Mouse (Mus musculus) lung, embryonic 15.5 days (tissue): ENCODE results near the gene Anks1b. TPM values are rescaled to one million over a fixed set of nuclear protein-coding genes. Genes with fewer than 3 reads are reported as not detected.

Experiments used
- ATAC-seq: fragments of 200-750 bp; cut with Nextera tagmentation; 2 replicates; pipeline ENCODE4 v1.8.0; 2017; ENCODE audit warnings: moderate number of reproducible peaks, borderline replicate concordance; ENCODE audit not compliant: low FRiP score, low TSS enrichment; ENCODE audit errors: extremely low read depth
- H3K27ac ChIP-seq: fragments of 300-500 bp; sonication (generic); 2 replicates; pipeline ENCODE4 v1.5.1; 2015; ENCODE audit warnings: moderate library complexity, mild to moderate bottlenecking, inconsistent platforms
- H3K27me3 ChIP-seq: fragments of 300-500 bp; sonication (generic); 2 replicates; pipeline ENCODE4 v1.6.1; 2015; ENCODE audit warnings: inconsistent platforms
- H3K36me3 ChIP-seq: fragments of 300-500 bp; sonication (generic); 2 replicates; pipeline ENCODE4 v1.6.1; 2015; ENCODE audit warnings: inconsistent platforms
- H3K4me1 ChIP-seq: fragments of 300-500 bp; sonication (generic); 2 replicates; pipeline ENCODE4 v1.6.1; 2015; ENCODE audit warnings: inconsistent platforms
- H3K4me2 ChIP-seq: fragments of 300-500 bp; sonication (generic); 2 replicates; pipeline ENCODE4 v1.6.1; 2015; ENCODE audit warnings: inconsistent platforms, mild to moderate bottlenecking, moderate library complexity
- H3K4me3 ChIP-seq: fragments of 300-500 bp; sonication (generic); 2 replicates; pipeline ENCODE4 v1.5.1; 2015; ENCODE audit warnings: mild to moderate bottlenecking, inconsistent platforms
- H3K9ac ChIP-seq: fragments of 300-500 bp; sonication (generic); 2 replicates; pipeline ENCODE4 v1.6.1; 2015; ENCODE audit warnings: inconsistent platforms
- H3K9me3 ChIP-seq: fragments of 300-500 bp; sonication (generic); 2 replicates; pipeline ENCODE4 v1.6.1; 2016; ENCODE audit warnings: inconsistent platforms
- WGBS: fragments of 180-500 bp; shearing (Covaris S2); methylation state at CpG from one replicate; pipeline ENCODE4 v1.1.7; 2015; 5-methylcytosine and 5-hydroxymethylcytosine counted together
- polyA plus RNA-seq: library from polyadenylated mRNA; unstranded; fragments of >200 nt; fragmentation: Nextera tagmentation; extraction: Ambion mirVana; gene quantifications from 2 replicates; pipeline ENCODE4 v1.2.1, GENCODE M21; 2015

Gene Anks1b
- polyA plus RNA-seq, 1 experiment from 2014 or later: 0.47 TPM

- no peak overlapping the region for H3K27ac ChIP-seq
- H3K9me3 ChIP-seq: no peaks in the 10 kb centered on the region
- H3K36me3 ChIP-seq: no peaks in the 10 kb centered on the region
- H3K4me3 ChIP-seq: no peak overlapping the region
- no peak overlapping the region for H3K9ac ChIP-seq
- WGBS: 57% methylated on average over 9 of the region's 9 CpGs
- H3K4me2 ChIP-seq: no peak overlapping the region
- no peaks in the 10 kb centered on the region for H3K4me1 ChIP-seq
- H3K27me3 ChIP-seq: no peaks in the 10 kb centered on the region
- ATAC-seq: no peak
Measured at GRCm38 (mm10) chr10:90431974-90432373, 558.7 kb downstream of the Anks1b start.

DNA sequence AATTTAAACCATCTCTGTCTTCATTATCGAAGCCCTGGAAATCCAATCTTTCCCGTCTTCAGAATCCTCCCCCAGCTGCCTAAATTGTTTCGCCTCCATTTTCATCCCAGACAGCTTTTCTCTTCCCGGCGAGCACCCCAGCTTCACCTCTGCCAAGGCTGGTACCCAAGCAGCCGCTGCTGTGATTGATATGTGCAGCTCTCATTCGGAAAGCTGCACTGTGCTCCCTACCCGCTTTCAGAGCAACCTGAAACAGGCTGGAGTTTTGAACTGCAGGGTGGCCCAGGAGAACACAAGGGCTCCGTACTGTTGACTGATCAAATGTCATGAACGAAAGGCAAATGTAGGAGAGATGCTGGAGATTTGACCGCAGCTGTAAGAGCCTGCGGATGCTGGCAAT is 559.2 kb downstream of the Anks1b start:
- no peaks in the 10 kb centered on the region for H3K4me1 ChIP-seq
- H3K36me3 ChIP-seq: no peaks in the 10 kb centered on the region
- no peaks in the 10 kb centered on the region for H3K9me3 ChIP-seq
- H3K4me2 ChIP-seq: no peak overlapping the region
- H3K27me3 ChIP-seq: no peaks in the 10 kb centered on the region
- H3K9ac ChIP-seq: no peak overlapping the region
- 66% methylated on average over 12 of the region's 12 CpGs for WGBS
- no peak overlapping the region for H3K4me3 ChIP-seq
- H3K27ac ChIP-seq: no peak overlapping the region
- no peak for ATAC-seq

- Histone ChIP-seq H3K27ac (no peak overlapping the region), H3K9me3 (no peaks in the 10 kb centered on the region), H3K4me3 (no peak overlapping the region), H3K27me3 (no peaks in the 10 kb centered on the region), H3K4me1 (no peaks in the 10 kb centered on the region), H3K9ac (no peak overlapping the region), H3K36me3 (no peaks in the 10 kb centered on the region), H3K4me2 (no peak overlapping the region)
- WGBS: 81% methylated on average over 4 of the region's 4 CpGs
- ATAC-seq: no peak
Measured at GRCm38 (mm10) chr10:90441036-90441435, 567.7 kb downstream of the Anks1b start.

DNA sequence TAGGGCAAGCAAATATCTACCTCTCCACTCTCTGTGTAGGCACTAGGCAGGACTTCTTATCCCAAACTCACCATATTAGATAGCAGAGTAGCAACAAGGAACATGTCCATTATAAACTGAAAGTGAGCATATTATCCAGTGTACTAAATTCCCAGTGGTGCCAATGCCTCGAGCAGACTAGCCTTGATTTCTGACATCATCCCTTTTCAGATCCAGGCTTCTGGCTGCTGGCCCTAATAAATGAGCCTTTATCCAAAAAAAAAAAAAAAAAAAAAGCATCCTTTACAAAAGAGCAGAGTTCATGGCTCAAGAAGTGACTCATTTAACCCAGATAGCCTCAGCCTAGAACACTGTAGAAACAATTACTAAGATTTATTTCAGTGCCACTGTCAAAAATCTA is 568.3 kb downstream of the Anks1b start:
- no peak overlapping the region for H3K27ac ChIP-seq
- H3K4me3 ChIP-seq: no peak overlapping the region
- no peaks in the 10 kb centered on the region for H3K27me3 ChIP-seq
- no peaks in the 10 kb centered on the region for H3K4me1 ChIP-seq
- 57% methylated on average over 1 of the region's 1 CpGs for WGBS
- H3K9me3 ChIP-seq: no peaks in the 10 kb centered on the region
- H3K4me2 ChIP-seq: no peak overlapping the region
- H3K36me3 ChIP-seq: no peaks in the 10 kb centered on the region
- H3K9ac ChIP-seq: no peak overlapping the region
- ATAC-seq: no peak

GRCm38 (mm10) chr10:90464906-90465305 is 591.6 kb downstream of the Anks1b start:
- WGBS: 82% methylated on average over 2 of the region's 2 CpGs

GRCm38 (mm10) chr10:90465426-90465825 is 592.1 kb downstream of the Anks1b start:
- Histone ChIP-seq H3K4me1 (no peaks in the 10 kb centered on the region), H3K4me2 (no peak overlapping the region), H3K4me3 (no peak overlapping the region), H3K36me3 (no peaks in the 10 kb centered on the region), H3K27ac (no peak overlapping the region), H3K27me3 (no peaks in the 10 kb centered on the region), H3K9ac (no peak overlapping the region), H3K9me3 (no peaks in the 10 kb centered on the region)
- ATAC-seq: no peak
- WGBS: 87% methylated on average over 6 of the region's 6 CpGs

More at GRCm38 (mm10) chr10:90464906-90465305, 591.6 kb downstream of the Anks1b start:
- Histone ChIP-seq H3K4me1 (no peaks in the 10 kb centered on the region), H3K9me3 (no peaks in the 10 kb centered on the region), H3K27ac (no peak overlapping the region), H3K4me2 (no peak overlapping the region), H3K36me3 (no peaks in the 10 kb centered on the region), H3K9ac (no peak overlapping the region), H3K4me3 (no peak overlapping the region), H3K27me3 (no peaks in the 10 kb centered on the region)
- no peak for ATAC-seq

DNA sequence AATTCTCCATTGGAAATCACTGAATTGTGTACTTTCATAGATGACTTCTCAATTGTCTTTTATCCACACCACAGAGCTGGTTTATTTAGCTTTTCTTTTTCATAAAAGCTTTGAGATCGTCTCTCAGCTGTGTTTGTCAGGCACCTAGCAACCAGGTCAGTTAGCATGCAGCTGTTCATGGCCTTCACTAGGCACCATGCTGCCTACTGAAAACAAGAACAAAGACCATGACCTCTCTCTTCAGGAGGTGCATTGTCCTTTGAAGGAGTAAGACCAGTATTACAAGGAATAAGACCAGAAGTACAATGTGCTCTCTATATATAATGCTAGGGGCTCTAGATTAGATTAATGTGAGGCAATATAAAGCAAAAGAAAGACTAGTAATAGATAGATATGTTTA is 594.2 kb downstream of the Anks1b start:
- Histone ChIP-seq H3K9ac (no peak overlapping the region), H3K27me3 (no peaks in the 10 kb centered on the region), H3K9me3 (no peaks in the 10 kb centered on the region), H3K27ac (no peak overlapping the region), H3K4me2 (no peak overlapping the region), H3K4me3 (no peak overlapping the region), H3K4me1 (no peaks in the 10 kb centered on the region), H3K36me3 (no peaks in the 10 kb centered on the region)
- ATAC-seq: no peak
- WGBS: 25% methylated on average over 1 of the region's 1 CpGs

GRCm38 (mm10) chr10:90493436-90493835 is 620.1 kb downstream of the Anks1b start:
- Histone ChIP-seq H3K36me3 (no peaks in the 10 kb centered on the region), H3K9me3 (no peaks in the 10 kb centered on the region), H3K27ac (no peak overlapping the region), H3K27me3 (no peaks in the 10 kb centered on the region), H3K4me2 (no peak overlapping the region), H3K9ac (no peak overlapping the region), H3K4me3 (no peak overlapping the region), H3K4me1 (no peaks in the 10 kb centered on the region)
- WGBS: 55% methylated on average over 7 of the region's 7 CpGs
- no peak for ATAC-seq

DNA sequence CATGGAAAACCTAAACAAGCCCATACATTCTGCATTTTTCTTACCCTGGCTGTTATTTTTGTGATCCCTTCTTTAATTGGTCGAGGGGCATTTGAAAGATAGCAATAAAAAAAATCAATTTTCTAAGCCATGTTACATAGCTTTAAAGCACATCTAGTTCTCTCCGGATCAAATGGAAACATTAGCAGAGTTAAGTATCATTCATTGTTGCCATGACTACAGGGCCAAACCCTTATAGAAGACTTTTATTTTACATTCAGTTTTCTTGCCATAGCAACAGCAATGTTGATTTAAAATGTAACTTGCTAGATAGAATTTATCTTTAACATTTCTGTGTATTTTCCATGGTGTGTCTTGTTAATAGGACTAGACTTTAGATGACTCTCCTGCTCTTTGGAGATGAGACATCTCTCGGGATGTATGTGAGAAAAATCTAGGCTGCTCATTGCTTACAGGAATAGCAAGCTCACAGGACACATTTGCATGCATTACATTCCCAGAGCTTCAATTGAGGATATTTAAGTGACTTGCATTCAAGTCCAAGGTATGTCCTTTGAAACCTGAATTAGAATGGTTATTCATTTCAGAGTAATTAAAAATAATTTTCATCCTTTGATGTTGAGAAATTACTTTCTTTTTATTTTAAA is 620.8 kb downstream of the Anks1b start:
- WGBS: 67% methylated on average over 3 of the region's 3 CpGs
- no peaks in the 10 kb centered on the region for H3K9me3 ChIP-seq
- no peak for ATAC-seq

DNA sequence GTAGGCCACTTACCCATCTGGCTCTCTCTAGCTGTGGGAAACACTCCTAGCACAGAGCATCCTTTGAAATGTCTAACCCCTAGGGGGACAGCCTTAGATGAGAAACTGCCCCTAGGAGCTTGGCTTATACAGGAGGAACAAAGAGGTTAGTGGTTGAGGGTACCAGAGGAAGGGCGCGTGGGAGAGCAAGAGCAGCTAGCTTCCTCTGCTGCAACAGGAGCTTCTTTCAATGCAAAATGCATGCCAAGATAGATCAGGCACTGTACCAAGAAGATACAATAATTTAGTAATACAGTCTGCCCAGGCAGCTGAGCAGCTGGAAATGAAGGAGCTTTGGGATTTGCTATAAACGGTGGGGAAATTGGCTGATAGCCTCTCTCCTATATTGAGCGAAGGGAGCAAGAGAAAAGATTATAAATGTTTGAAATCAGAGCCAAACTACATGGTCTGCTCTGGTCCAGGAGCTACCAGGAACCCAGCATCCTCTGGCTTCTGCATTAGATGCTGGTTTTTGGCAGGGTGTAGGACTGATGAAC is 621.7 kb downstream of the Anks1b start:
- H3K36me3 ChIP-seq: no peaks in the 10 kb centered on the region
- H3K9ac ChIP-seq: no peak overlapping the region
- no peaks in the 10 kb centered on the region for H3K27me3 ChIP-seq
- H3K27ac ChIP-seq: no peak overlapping the region
- WGBS: 76% methylated on average over 4 of the region's 4 CpGs
- no peaks in the 10 kb centered on the region for H3K9me3 ChIP-seq
- H3K4me2 ChIP-seq: no peak overlapping the region
- no peaks in the 10 kb centered on the region for H3K4me1 ChIP-seq
- H3K4me3 ChIP-seq: no peak overlapping the region
- ATAC-seq: no peak

More for the DNA sequence above, 620.8 kb downstream of the Anks1b start:
- no peaks in the 10 kb centered on the region for H3K4me1 ChIP-seq
- no peaks in the 10 kb centered on the region for H3K27me3 ChIP-seq
- H3K4me2 ChIP-seq: no peak overlapping the region
- no peak overlapping the region for H3K27ac ChIP-seq
- no peak overlapping the region for H3K4me3 ChIP-seq
- H3K36me3 ChIP-seq: no peaks in the 10 kb centered on the region
- no peak overlapping the region for H3K9ac ChIP-seq

DNA sequence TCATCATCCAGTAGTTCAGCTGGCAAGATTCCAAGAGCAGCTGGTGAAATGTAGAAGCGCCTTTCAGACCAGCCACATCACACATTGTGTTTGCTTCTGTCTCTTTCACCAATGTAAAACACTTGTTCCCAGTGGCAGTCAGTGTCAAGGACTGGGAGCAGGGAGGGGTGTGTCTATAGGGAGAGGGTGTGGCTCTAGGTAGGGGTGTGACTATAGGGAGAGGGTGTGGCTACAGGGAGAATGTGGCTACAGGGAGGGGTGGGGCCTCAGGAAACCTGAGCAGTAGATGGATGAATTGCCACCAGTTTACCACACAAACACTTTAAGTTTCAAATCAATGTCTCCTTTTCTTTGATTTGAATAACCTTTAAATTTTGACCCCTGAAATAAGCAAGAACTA is 634.3 kb downstream of the Anks1b start:
- WGBS: 31% methylated on average over 1 of the region's 1 CpGs
- Histone ChIP-seq H3K27me3 (no peaks in the 10 kb centered on the region), H3K4me2 (no peak overlapping the region), H3K4me3 (no peak overlapping the region), H3K4me1 (no peaks in the 10 kb centered on the region), H3K36me3 (no peaks in the 10 kb centered on the region), H3K9ac (no peak overlapping the region), H3K9me3 (no peaks in the 10 kb centered on the region), H3K27ac (no peak overlapping the region)
- no peak for ATAC-seq

DNA sequence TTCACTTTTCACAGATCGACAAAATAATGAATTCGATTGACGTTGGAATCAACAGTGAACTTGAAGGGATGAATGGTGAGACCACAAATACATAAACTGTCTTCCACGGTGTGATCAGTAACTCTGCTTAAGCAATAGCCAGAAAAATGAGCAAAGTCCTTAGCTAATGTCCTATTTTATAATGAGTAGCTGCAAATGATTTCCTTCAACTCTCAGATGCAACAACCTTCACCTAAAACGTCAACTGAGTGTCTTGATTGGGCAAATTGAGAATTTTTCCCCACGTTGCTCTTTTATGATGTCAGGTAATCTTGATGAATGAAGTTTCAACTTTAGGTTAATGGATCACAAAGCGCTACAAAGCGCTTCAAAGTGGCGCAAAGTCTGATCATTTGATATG is 639.5 kb downstream of the Anks1b start:
- H3K9me3 ChIP-seq: no peaks in the 10 kb centered on the region
- no peaks in the 10 kb centered on the region for H3K27me3 ChIP-seq
- H3K4me2 ChIP-seq: no peak overlapping the region
- WGBS: 73% methylated on average over 9 of the region's 9 CpGs
- H3K9ac ChIP-seq: no peak overlapping the region
- H3K27ac ChIP-seq: no peak overlapping the region
- no peak for ATAC-seq
- H3K4me1 ChIP-seq: no peaks in the 10 kb centered on the region
- H3K36me3 ChIP-seq: no peaks in the 10 kb centered on the region
- H3K4me3 ChIP-seq: no peak overlapping the region

- no peak for ATAC-seq
- no peaks in the 10 kb centered on the region for H3K4me1 ChIP-seq
- H3K4me3 ChIP-seq: no peak overlapping the region
- H3K36me3 ChIP-seq: no peaks in the 10 kb centered on the region
- no peaks in the 10 kb centered on the region for H3K9me3 ChIP-seq
- H3K27ac ChIP-seq: no peak overlapping the region
- no peak overlapping the region for H3K4me2 ChIP-seq
- H3K27me3 ChIP-seq: no peaks in the 10 kb centered on the region
- H3K9ac ChIP-seq: no peak overlapping the region
- WGBS: 75% methylated on average over 1 of the region's 1 CpGs
Measured at GRCm38 (mm10) chr10:90531813-90532212, 658.5 kb downstream of the Anks1b start.
